8 mouse cellular contexts compared by ENCODE assay signal in the genomic region with DNA sequence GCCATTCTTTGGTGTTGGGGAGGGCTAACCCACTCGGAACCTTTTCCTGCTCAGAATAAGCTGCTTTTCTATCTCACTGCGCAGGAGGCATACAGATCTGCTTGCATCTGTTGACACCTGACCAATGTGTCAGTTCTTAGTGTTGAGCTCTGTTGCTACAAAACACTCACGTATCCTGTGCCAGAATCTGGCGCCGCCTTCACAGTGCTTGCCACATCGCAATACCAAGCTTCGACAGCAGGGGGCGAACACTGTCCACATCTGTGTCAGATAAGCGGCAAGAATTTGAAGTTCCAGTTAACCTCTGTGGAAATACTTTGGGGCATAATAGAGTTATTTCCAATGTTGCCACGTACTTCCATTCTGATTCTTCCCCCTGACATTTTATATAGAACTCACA. TPM values are rescaled to one million over a fixed set of nuclear protein-coding genes. Genes with fewer than 3 reads are reported as not detected.
DNase-seq lines count a peak whose midpoint lies in the region; ATAC-seq lines count a peak whose summit lies in the region.

No protein-coding gene starts in this region.

- peak; percentile 89 for DNase-seq in MN1 (ENCODE audit: low spot score)
- peak; percentile 87 to 89 for DNase-seq in cerebellum, adult 18-20 months
- peak; percentile 95 for DNase-seq in hindbrain, embryonic 11.5 days (ENCODE audit: low spot score)
- peak; percentile 98 for DNase-seq in layer of hippocampus, adult 9-10 months (ENCODE audit: low spot score)
- peak; percentile 99 for DNase-seq in lung, postnatal 14 days
- DNase-seq in retina, postnatal 1 day: peak; percentile 88
- DNase-seq in thymus, postnatal 36 days: peak; percentile 81 to 88

- no peaks in the 10 kb centered on the region for H3K9me3 ChIP-seq in hindbrain, embryonic 11.5 days (ENCODE audit: control insufficient read depth, low read length)

- H3K27ac ChIP-seq in hindbrain, embryonic 11.5 days (ENCODE audit: low read depth, low read length): no peak overlapping the region

- no peak overlapping the region for H3K4me3 ChIP-seq in hindbrain, embryonic 11.5 days (ENCODE audit: low read depth, low read length)

- no peak overlapping the region for H3K9ac ChIP-seq in hindbrain, embryonic 11.5 days (ENCODE audit: low read depth, low read length)

- H3K4me2 ChIP-seq in hindbrain, embryonic 11.5 days (replicated peaks; ENCODE audit: low read depth, low read length): no peak overlapping the region

- no peaks in the 10 kb centered on the region for H3K4me1 ChIP-seq in hindbrain, embryonic 11.5 days (replicated peaks; ENCODE audit: control insufficient read depth, insufficient read depth, low read length)

- H3K36me3 ChIP-seq in hindbrain, embryonic 11.5 days (ENCODE audit: control insufficient read depth, insufficient read depth, low read length): 0 out of 2 replicates have a peak, but pooled peaks cover 3% of the 10 kb centered on the region

- ATAC-seq in frontal cortex, adult (ENCODE audit: low TSS enrichment): peak; percentile 89
- 0 out of 2 replicates have a peak, but pooled peaks have one; percentile 17 for ATAC-seq in hindbrain, embryonic 11.5 days (ENCODE audit: low FRiP score)

- H3K27me3 ChIP-seq in hindbrain, embryonic 11.5 days (ENCODE audit: control insufficient read depth, insufficient read depth, low read length): no peaks in the 10 kb centered on the region

- WGBS in hindbrain, embryonic 11.5 days: 15% methylated on average over 10 of the region's 10 CpGs

RNA-seq across cellular contexts. Expression of a gene that starts 25.4 kb away (rescaled TPM):
- polyA plus RNA-seq in hindbrain, embryonic 11.5 days (2014; fragmentation: Nextera tagmentation; extraction: Ambion mirVana): 32.4 and 33.3 TPM in 2 replicates

RNA-seq across cellular contexts. Expression of a gene that starts 27.6 kb away (rescaled TPM):
- 26.3 and 27.2 TPM in 2 replicates for polyA plus RNA-seq in hindbrain, embryonic 11.5 days (2014; fragmentation: Nextera tagmentation; extraction: Ambion mirVana)
